Mouse (Mus musculus) spleen, adult 2 months (tissue): ENCODE results near the gene Cpne8. TPM values are rescaled to one million over a fixed set of nuclear protein-coding genes. Genes with fewer than 3 reads are reported as not detected.
"Not testable (repeated sequence)": the region's sequence is repeated elsewhere in the genome, so short reads cannot be mapped to it uniquely, and the experiment has no call there.

Source experiments
- DNase-seq, 2 experiments: peaks; one replicate each; pipeline versions ENCODE4 v3.0.0 to v3.0.0-alpha.2; 2012 to 2021; ENCODE audit warnings: low spot score in 2 of 2, low read depth in 1 of 2
- H3K27ac ChIP-seq: fragments of 200-500 bp; 2 replicates; pipeline ENCODE4 v1.5.1; 2012; ENCODE audit warnings: low read length, inconsistent platforms; ENCODE audit not compliant: insufficient read depth
- H3K27me3 ChIP-seq: fragments of 200-500 bp; 2 replicates; pipeline ENCODE4 v1.6.1; 2012; ENCODE audit warnings: mild to moderate bottlenecking, moderate library complexity, low read length, inconsistent platforms; ENCODE audit not compliant: control insufficient read depth, insufficient read depth
- H3K36me3 ChIP-seq: fragments of 200-500 bp; 2 replicates; pipeline ENCODE4 v1.6.1; 2012; ENCODE audit warnings: mild to moderate bottlenecking, low read length, inconsistent platforms; ENCODE audit not compliant: control insufficient read depth, insufficient read depth
- H3K4me1 ChIP-seq: fragments of 200-500 bp; 2 replicates; pipeline ENCODE4 v1.6.1; 2011; ENCODE audit warnings: inconsistent platforms; ENCODE audit not compliant: control insufficient read depth, insufficient read depth, insufficient read length
- H3K4me3 ChIP-seq: fragments of 200-500 bp; 2 replicates; pipeline ENCODE4 v1.5.1; 2011; ENCODE audit warnings: mild to moderate bottlenecking, inconsistent platforms; ENCODE audit not compliant: insufficient read depth, insufficient read length; ENCODE audit errors: extremely low read depth
- CTCF ChIP-seq: fragments of 200-500 bp; IDR thresholded peaks from 2 replicates; pipeline ENCODE4 v1.5.1; 2011; ENCODE audit warnings: mild to moderate bottlenecking, inconsistent platforms; ENCODE audit not compliant: insufficient read depth, insufficient read length, insufficient replicate concordance; ENCODE audit errors: extremely low read depth
- POLR2A ChIP-seq: fragments of 200-500 bp; IDR thresholded peaks from 2 replicates; pipeline ENCODE4 v1.6.1; 2011; ENCODE audit warnings: low read depth, low read length, inconsistent platforms
- WGBS: fragments of 180-500 bp; shearing (Covaris S2); methylation state at CpG from one replicate; pipeline ENCODE4 v1.1.7; 2018; 5-methylcytosine and 5-hydroxymethylcytosine counted together
- polyA plus RNA-seq: library from polyadenylated mRNA; depleted of rRNA; stranded (reverse); fragments of >200 nt; gene quantifications from 2 replicates; pipeline ENCODE4 v1.2.3, GENCODE M21; 2012

Gene Cpne8
- polyA plus RNA-seq, 1 experiment, result 2.7 TPM

GRCm38 (mm10) chr15:90491558-90491957 is 187.7 kb downstream of the Cpne8 start:
- Histone ChIP-seq H3K27me3 (no peaks in the 10 kb centered on the region), H3K4me3 (no peak overlapping the region), H3K4me1 (no peaks in the 10 kb centered on the region), H3K27ac (no peak overlapping the region), H3K36me3 (no peaks in the 10 kb centered on the region)
- WGBS, result 77% methylated on average over 6 of the region's 6 CpGs
- DNase-seq, result no peak
- no peak for TF ChIP-seq CTCF

DNA sequence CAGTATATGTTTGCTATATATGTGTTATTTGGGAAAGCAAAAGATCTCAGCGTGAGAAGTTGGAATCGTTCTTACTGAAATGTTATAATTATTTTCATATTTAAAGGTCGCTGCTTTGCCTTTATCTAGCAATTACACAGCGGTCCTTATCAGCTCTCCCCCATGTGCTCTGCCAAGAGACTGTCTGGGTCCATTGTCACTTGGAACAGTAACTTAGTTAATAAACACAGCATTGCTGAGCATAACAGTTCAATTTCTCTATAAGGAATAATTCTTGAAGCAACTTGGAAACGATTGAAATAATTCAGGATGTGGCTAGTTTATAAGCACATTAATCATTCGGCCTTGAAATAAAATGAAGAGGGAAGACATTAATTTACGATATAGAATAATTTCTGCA is 189.0 kb downstream of the Cpne8 start:
- no peak for TF ChIP-seq CTCF
- TF ChIP-seq POLR2A, result no peak
- WGBS, result 84% methylated on average over 7 of the region's 7 CpGs

GRCm38 (mm10) chr15:90470561-90470960 is 208.7 kb downstream of the Cpne8 start:
- H3K36me3 ChIP-seq, H3K4me1 ChIP-seq, DNase-seq, H3K27me3 ChIP-seq, H3K27ac ChIP-seq, H3K4me3 ChIP-seq: not testable (repeated sequence)

More for the DNA sequence above, 189.0 kb downstream of the Cpne8 start:
- DNase-seq, result no peak
- Histone ChIP-seq H3K36me3 (no peaks in the 10 kb centered on the region), H3K27ac (no peak overlapping the region), H3K4me1 (no peaks in the 10 kb centered on the region), H3K4me3 (no peak overlapping the region), H3K27me3 (no peaks in the 10 kb centered on the region)

DNA sequence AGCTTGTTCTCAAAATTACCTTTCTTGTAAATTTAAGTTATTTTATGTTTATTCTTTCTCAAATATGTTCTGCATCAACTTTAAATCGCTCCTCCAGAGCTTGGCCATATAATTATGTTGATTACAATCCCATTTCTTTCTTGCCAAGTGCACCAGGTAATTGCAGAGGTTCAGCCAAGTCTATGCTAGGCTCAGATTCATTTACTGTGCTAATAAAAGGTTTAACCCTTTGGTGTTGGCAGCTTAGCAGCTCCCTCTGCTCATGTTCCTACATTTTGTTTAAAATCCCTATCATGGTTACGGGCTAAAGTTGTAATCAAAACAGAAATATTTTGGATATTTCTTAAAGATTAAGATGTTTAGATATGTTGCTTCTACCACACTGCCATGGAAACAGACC is 216.0 kb downstream of the Cpne8 start:
- 76% methylated on average over 2 of the region's 2 CpGs for WGBS
- Histone ChIP-seq H3K36me3 (no peaks in the 10 kb centered on the region), H3K27me3 (no peaks in the 10 kb centered on the region), H3K4me3 (no peak overlapping the region), H3K27ac (no peak overlapping the region), H3K4me1 (no peaks in the 10 kb centered on the region)
- no peak for TF ChIP-seq CTCF
- TF ChIP-seq POLR2A, result no peak
- no peak for DNase-seq

DNA sequence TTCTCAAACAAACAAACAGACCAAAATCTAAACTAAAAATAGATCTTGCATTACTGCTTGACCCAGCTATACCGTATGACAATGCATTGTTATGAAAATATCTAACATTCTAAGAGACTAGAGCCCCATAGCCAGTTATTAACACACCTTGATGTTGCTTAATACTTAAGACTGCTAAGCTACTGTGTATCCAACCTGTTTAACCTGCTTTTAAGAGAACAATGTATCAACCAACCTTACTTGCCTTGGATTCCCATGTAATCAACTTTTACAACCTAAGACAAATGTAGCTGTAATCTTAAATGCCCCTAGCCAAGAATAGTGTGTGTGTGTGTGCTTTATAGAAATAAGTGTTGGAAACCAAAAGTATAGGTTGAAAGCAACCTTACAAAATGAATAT is 233.2 kb downstream of the Cpne8 start:
- H3K4me1 ChIP-seq, result no peaks in the 10 kb centered on the region
- H3K36me3 ChIP-seq, result no peaks in the 10 kb centered on the region
- TF ChIP-seq CTCF (no peak), POLR2A (no peak)
- H3K4me3 ChIP-seq, result no peak overlapping the region
- H3K27me3 ChIP-seq, result no peaks in the 10 kb centered on the region
- DNase-seq, result no peak
- H3K27ac ChIP-seq, result no peak overlapping the region
- WGBS, result 89% methylated on average over 1 of the region's 1 CpGs
